Mouse (Mus musculus): ENCODE measurements around the gene Gnas.
"Not testable (repeated sequence)": the region's sequence is repeated elsewhere in the genome, so short reads cannot be mapped to it uniquely, and the experiment has no call there.

The Gnas gene

DNA sequence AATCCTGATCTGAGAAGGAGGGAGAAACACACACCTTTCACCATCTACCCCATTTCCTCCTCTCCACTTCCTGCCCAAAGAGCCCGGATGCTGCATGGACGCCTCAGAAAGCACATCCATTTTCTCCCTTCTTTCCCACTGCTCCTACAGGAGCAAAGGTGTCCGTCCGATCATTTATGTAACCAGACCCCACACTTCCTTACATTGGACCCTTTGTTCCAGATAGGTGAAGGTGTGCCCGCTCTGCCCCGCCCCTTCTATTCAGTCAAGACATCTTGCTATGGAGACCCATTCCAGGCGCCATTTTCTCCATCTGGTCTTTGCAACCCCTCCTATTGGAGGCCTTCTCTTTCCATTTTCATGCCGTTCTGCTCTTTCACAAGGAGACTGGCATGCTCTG lies 10.3 kb downstream of the Gnas start:
- no peak for DNase-seq (ENCODE audit: low spot score in 2 of 2)

- DNase-seq (ENCODE audit: low spot score in 2 of 2) = peak; percentile 57 to 61
Observed at GRCm38 (mm10) chr2:174295175-174295899, 11.2 kb downstream of the Gnas start.

DNA sequence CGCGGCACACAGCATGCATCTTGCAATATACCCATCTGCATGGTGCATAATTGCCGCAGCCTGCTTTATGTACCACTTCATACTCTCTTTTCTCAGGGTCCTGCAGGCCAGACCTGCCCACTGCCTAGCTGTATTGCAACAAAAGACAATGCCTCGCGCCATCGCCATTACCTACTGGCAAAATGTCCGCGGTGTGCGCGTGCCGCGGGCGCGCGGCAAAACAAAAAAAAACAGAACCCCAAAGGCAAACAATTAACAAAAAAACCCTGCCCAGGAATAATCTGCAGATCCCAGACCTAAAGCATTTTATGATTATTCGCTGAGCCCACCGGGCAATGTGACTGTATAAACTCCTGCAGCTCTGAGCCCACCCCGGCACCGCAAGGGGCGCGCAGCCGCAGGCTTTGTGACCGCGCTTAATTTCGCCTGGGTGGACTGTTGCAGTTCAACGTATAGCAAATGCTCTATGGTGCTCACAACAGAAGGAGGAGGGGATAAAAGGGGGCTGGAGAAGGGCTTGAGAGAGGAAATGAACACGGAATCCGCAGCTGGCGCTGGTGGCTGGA lies 11.9 kb downstream of the Gnas start:
- DNase-seq (ENCODE audit: low spot score in 2 of 2) = no peak

DNA sequence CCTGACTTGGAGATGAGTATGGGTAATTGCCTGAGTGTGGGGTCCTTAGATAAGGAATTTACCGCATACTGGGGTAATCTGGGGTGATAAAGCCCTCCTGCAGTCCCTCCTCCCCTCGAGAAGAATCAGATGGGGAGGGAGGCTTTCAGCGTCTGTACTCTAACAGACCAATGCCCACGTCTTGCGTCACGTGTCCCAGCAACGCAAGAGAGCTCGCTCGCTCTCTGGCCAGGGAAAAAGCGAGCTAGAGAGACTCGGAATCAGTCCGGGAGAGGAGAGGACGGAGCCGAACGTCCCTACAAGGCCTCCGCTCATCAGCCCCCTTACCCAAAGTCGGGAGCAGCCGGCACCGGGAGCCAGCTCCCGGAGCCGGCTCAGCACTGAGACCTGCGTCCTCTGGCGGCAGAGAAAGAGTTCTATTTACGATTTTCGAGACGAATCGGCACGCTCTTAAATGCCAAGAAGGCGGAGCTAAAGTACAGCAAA lies 13.0 kb downstream of the Gnas start:
- peak in 1 of 2 experiments; percentile 38 for DNase-seq (ENCODE audit: low spot score in 2 of 2)

- no peak for DNase-seq (ENCODE audit: low spot score in 2 of 2)
Observed at GRCm38 (mm10) chr2:174297851-174298250, 13.7 kb downstream of the Gnas start.

DNA sequence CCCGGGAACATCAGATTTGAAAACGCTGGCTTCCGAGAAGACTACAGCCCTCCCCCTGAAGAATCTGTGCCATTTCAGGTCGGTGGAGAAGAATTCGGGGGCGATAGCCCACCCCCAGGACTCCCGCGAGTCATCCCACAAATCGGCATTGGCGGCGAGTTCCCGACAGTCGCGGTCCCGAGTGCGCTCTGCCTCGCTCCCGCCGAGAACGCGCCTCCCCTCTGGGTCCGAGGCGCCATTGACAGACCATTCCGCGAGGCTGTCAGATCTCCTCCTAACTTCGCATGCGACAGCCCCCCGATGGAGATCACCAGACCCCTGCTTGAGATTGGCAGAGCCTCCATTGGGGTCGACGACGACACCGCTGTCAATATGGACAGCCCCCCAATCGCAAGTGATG lies 14.4 kb downstream of the Gnas start:
- DNase-seq (ENCODE audit: low spot score in 2 of 2) = no peak

GRCm38 (mm10) chr2:174299091-174299770 lies 15.1 kb downstream of the Gnas start:
- DNase-seq (ENCODE audit: low spot score in 2 of 2) = no peak

DNA sequence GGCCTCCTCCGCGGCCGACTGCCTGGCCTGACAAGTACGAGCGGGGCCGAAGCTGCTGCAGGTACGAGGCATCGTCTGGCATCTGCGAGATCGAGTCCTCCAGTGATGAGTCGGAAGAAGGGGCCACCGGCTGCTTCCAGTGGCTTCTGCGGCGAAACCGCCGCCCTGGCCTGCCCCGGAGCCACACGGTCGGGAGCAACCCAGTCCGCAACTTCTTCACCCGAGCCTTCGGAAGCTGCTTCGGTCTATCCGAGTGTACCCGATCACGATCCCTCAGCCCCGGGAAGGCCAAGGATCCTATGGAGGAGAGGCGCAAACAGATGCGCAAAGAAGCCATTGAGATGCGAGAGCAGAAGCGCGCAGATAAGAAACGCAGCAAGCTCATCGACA lies 15.6 kb downstream of the Gnas start:
- no peak for DNase-seq (ENCODE audit: low spot score in 2 of 2)

- DNase-seq (ENCODE audit: low spot score in 2 of 2) = no peak
Observed at GRCm38 (mm10) chr2:174300186-174300585, 16.1 kb downstream of the Gnas start.

DNA sequence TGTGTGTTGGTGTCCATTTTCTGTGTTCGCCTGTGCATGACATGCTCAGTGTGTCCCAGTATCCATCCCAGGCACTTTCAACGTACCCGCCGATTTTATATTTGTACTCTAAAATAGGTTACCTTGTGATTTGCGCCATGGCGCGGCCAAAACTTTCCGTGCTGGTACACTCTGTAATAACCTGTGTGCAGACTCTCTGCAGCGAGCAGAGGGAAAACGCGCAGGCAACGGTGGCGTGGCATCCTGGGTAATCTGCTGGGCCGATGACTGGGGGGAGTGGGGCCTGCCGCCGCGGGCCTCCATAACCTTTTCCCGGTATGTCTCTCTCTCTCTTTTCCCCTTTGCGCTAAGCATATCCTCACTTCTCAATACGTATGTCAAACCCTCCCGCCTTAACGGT lies 16.5 kb downstream of the Gnas start:
- no peak for DNase-seq (ENCODE audit: low spot score in 2 of 2)

- DNase-seq (ENCODE audit: low spot score in 2 of 2) = no peak
Observed at GRCm38 (mm10) chr2:174302526-174302925, 18.4 kb downstream of the Gnas start.

DNA sequence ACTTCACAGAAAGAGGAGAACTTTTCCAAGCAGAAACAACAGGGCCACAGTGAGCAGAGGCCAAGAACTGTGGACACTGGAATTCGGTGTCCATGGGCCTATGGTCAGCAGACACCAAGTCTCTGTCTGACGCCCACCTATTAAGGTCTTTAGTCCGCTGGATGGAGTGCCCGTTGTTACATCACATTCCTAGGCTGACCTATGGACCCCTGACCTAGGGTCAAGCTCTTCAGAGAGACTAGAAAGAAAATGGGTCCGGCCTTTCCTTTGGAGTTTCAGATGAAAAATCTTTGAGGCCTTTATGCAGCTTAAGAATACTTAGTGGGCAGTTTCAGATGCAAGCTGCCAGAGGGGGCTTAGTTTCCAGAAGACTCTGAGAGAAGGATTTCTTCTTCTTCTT lies 21.5 kb downstream of the Gnas start:
- DNase-seq (ENCODE audit: low spot score in 2 of 2) = no peak

- DNase-seq (ENCODE audit: low spot score in 2 of 2) = no peak
Observed at GRCm38 (mm10) chr2:174307903-174308302, 23.8 kb downstream of the Gnas start.

- DNase-seq (ENCODE audit: low spot score in 2 of 2) = no peak
Observed at GRCm38 (mm10) chr2:174310913-174311514, 26.9 kb downstream of the Gnas start.

GRCm38 (mm10) chr2:174311613-174312012 lies 27.5 kb downstream of the Gnas start:
- no peak for DNase-seq (ENCODE audit: low spot score in 2 of 2)

DNA sequence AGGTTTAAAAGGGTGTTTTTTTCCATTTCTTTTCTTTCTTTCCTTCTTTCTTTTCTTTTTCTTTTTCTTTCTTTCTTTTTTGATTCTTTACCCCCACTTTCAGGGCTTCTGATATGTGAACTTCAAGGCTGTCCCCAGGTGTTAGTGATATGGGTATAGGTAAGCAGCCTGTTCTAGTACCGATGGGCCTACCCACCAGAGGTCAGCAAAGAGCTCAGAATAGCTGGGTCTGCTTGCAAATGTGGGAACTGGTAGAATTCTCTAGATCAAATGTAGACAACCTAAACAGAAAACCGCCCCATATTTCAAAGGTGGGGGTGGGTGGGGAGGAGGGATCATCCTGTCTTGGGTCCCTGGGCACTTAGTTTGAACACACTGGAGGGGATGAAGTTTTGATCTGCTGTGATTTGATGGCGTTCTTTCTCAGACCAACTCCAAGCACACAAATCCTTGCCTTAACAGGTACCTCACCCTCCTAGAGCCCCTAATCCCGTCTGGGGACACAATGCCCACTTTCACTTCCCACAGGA lies 28.1 kb downstream of the Gnas start:
- DNase-seq (ENCODE audit: low spot score in 2 of 2) = peak; percentile 50 to 73

- no peak for DNase-seq (ENCODE audit: low spot score in 2 of 2)
Observed at GRCm38 (mm10) chr2:174312661-174313060, 28.5 kb downstream of the Gnas start.

DNA sequence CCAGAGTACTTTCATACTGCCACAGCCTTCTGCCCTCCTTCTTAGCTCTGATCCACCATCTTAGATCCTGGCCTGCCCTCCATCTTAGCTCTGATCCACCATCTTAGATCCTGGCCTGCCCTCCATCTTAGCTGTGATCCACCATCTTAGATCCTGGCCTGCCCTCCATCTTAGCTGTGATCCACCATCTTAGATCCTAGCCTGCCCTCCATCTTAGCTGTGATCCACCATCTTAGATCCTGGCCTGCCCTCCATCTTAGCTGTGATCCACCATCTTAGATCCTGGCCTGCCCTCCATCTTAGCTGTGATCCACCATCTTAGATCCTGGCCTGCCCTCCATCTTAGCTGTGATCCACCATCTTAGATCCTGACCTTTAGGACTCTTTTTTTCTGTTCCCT lies 31.3 kb downstream of the Gnas start:
- not testable (repeated sequence) for DNase-seq (ENCODE audit: low spot score in 2 of 2)

- DNase-seq (ENCODE audit: low spot score in 2 of 2) = no peak
Observed at GRCm38 (mm10) chr2:174316661-174317060, 32.5 kb downstream of the Gnas start.

DNA sequence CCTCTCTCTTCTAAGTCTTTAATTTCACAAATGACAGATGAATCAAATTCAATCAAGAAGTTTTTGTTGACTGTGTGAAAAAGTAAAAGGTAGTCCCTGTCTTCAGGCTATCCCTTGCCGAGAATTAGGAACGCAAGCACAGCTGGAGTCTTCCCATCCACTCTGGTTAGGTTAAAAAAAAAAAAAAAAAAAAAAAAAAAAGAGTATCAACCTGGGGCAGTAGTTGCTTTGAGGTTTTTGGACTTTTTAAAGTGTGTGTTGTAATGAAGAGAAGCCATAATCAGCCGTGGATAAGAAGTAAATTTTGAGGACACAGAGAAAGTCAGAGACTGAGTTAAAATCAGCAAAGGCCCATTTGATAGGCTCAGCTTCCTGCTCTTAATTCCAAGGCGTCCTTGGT lies 41.9 kb downstream of the Gnas start:
- DNase-seq (ENCODE audit: low spot score in 2 of 2) = no peak

DNA sequence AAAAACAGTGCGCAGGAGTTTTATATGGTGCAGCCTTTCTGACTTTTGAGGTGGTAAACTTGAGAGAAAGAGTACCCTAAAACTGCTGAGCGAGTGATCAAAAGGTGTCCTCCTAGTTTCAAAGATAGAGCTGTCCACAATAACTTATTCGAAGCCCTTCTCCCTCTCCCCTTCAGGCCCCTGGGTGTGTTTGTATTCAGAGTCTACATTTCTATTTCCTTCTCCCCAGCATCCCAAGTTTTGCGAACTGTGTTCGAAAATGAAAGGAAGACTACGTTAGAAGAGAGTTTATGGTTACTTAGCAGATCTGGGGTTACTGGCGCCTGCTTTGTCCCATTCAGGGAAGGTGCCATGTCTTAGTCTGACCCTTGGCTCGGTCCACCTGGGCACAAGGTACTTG lies 42.4 kb downstream of the Gnas start:
- DNase-seq (ENCODE audit: low spot score in 2 of 2) = no peak

DNA sequence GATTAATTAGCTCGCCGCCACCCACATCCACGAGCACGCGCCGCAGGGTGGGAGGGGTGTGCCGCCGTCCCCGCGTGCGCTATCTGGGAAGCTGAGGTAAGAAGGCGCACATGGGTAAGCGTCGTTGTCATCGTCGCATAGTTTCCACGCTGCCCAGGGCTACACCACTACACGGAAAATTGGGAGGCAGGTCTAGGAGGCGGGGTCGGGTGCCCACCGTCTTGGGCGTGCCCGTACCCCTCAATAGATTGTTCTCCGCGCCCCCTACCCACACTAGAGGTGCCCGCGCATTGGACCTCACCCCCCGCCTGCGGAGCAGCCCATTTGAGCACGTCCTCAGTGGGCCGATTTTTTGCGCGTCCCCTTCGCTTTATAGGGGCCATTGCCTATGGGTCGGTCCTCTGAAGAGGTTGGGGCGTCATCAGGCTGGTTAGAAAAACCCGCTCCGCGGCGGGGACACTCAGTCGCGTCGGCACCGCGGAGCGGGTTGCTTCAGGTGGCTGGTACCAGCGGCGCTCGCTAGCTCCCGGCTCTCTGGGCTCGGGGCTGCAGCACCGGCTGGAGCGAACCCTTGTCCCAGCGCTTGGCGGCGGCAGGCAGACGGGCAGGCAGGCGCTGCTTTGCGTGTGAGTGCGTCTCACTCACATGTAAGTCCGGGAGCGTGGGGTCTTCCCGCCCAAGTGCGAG lies 43.3 kb downstream of the Gnas start:
- DNase-seq (ENCODE audit: low spot score in 2 of 2) = peak; percentile 44 to 62
